Mouse (Mus musculus): ENCODE results near the gene Kxd1.

Kxd1 gene

GRCm38 (mm10) chr8:70492664-70493640 is 34.8 kb downstream of the Kxd1 start, which contains the start of gene Crlf1:
Gene Crlf1 (plus strand): TSS chr8:70493158.
- no peak for DNase-seq

GRCm38 (mm10) chr8:70490880-70491495 is 36.8 kb downstream of the Kxd1 start:
- DNase-seq = no peak

- no peak for DNase-seq
Observed at GRCm38 (mm10) chr8:70490061-70490879, 37.5 kb downstream of the Kxd1 start.

- no peak for DNase-seq
Observed at GRCm38 (mm10) chr8:70489576-70489975, 38.2 kb downstream of the Kxd1 start.

GRCm38 (mm10) chr8:70488931-70489470 is 38.8 kb downstream of the Kxd1 start:
- no peak for DNase-seq

GRCm38 (mm10) chr8:70487993-70488796 is 39.6 kb downstream of the Kxd1 start:
- peak in 1 of 2 experiments; percentile 52 for DNase-seq

- peak; percentile 77 to 81 for DNase-seq
Observed at GRCm38 (mm10) chr8:70486941-70487520, 40.7 kb downstream of the Kxd1 start, which contains the start of gene Tmem59l. Gene Tmem59l (minus strand): TSS chr8:70487358.

- DNase-seq = peak; percentile 66 to 69
Observed at GRCm38 (mm10) chr8:70486191-70486681, 41.5 kb downstream of the Kxd1 start.

GRCm38 (mm10) chr8:70482943-70483342 is 44.8 kb downstream of the Kxd1 start:
- no peak for DNase-seq

- DNase-seq = no peak
Observed at GRCm38 (mm10) chr8:70481908-70482307, 45.8 kb downstream of the Kxd1 start.

GRCm38 (mm10) chr8:70477269-70477982 is 50.3 kb downstream of the Kxd1 start:
- no peak for DNase-seq

- DNase-seq = peak; percentile 95
Observed at GRCm38 (mm10) chr8:70476333-70477268, 51.2 kb downstream of the Kxd1 start, which contains the start of gene Klhl26. Gene Klhl26 (minus strand): TSS chr8:70476968.

- peak; percentile 65 to 67 for DNase-seq
Observed at GRCm38 (mm10) chr8:70471856-70472255, 55.9 kb downstream of the Kxd1 start.

- no peak for DNase-seq
Observed at GRCm38 (mm10) chr8:70469938-70470337, 57.8 kb downstream of the Kxd1 start.

GRCm38 (mm10) chr8:70469295-70469916 is 58.4 kb downstream of the Kxd1 start:
- no peak for DNase-seq

- no peak for DNase-seq
Observed at GRCm38 (mm10) chr8:70468733-70469132, 59.0 kb downstream of the Kxd1 start.

- DNase-seq = no peak
Observed at GRCm38 (mm10) chr8:70467907-70468306, 59.8 kb downstream of the Kxd1 start.

GRCm38 (mm10) chr8:70467229-70467725 is 60.5 kb downstream of the Kxd1 start:
- no peak for DNase-seq

Data from cerebellum, postnatal 36 days (tissue).